Mouse (Mus musculus) left cerebral cortex, adult 18-20 months (tissue): ENCODE measurements around the gene Pparg. TPM values are rescaled to one million over a fixed set of nuclear protein-coding genes. Genes with fewer than 3 reads are reported as not detected.

Experiments
- DNase-seq, 2 experiments: peaks; one replicate each; pipeline ENCODE4 v3.0.0; 2021 to 2022; ENCODE audit warnings: low spot score in 2 of 2, mixed read lengths in 1 of 2
- total RNA-seq, 2 experiments: library from RNA; stranded (reverse); gene quantifications; 2 replicates each; pipeline ENCODE4 v1.2.3; 2021

Pparg gene
- total RNA-seq, 2 experiments from 2014 or later = 8.8 to 10.0 TPM

GRCm38 (mm10) chr6:115462743-115463337, 102.1 kb downstream of the Pparg start:
- DNase-seq = no peak

GRCm38 (mm10) chr6:115463338-115463737, 102.6 kb downstream of the Pparg start:
- no peak for DNase-seq

GRCm38 (mm10) chr6:115464661-115465060, 103.9 kb downstream of the Pparg start:
- no peak for DNase-seq

GRCm38 (mm10) chr6:115465463-115465862, 104.7 kb downstream of the Pparg start:
- no peak for DNase-seq

- no peak for DNase-seq
Observed at GRCm38 (mm10) chr6:115465876-115466275, 105.1 kb downstream of the Pparg start.

- DNase-seq = no peak
Observed at GRCm38 (mm10) chr6:115466601-115467000, 105.8 kb downstream of the Pparg start.

GRCm38 (mm10) chr6:115469666-115470581, 109.2 kb downstream of the Pparg start:
- no peak for DNase-seq

- no peak for DNase-seq
Observed at GRCm38 (mm10) chr6:115471956-115472355, 111.2 kb downstream of the Pparg start.

- no peak for DNase-seq
Observed at GRCm38 (mm10) chr6:115477081-115477695, 116.4 kb downstream of the Pparg start.

GRCm38 (mm10) chr6:115479963-115480321, 119.2 kb downstream of the Pparg start:
- DNase-seq = no peak

GRCm38 (mm10) chr6:115480322-115481017, 119.7 kb downstream of the Pparg start:
- peak; percentile 58 to 60 for DNase-seq

- no peak for DNase-seq
Observed at GRCm38 (mm10) chr6:115481018-115481354, 120.2 kb downstream of the Pparg start.

GRCm38 (mm10) chr6:115481603-115482002, 120.9 kb downstream of the Pparg start:
- no peak for DNase-seq

GRCm38 (mm10) chr6:115485635-115486034, 124.9 kb downstream of the Pparg start:
- DNase-seq = no peak

- no peak for DNase-seq
Observed at GRCm38 (mm10) chr6:115489831-115490230, 129.1 kb downstream of the Pparg start.

GRCm38 (mm10) chr6:115492952-115493613, 132.3 kb downstream of the Pparg start:
- peak; percentile 36 to 46 for DNase-seq

GRCm38 (mm10) chr6:115493824-115494223, 133.1 kb downstream of the Pparg start:
- no peak for DNase-seq

- no peak for DNase-seq
Observed at GRCm38 (mm10) chr6:115499540-115499939, 138.8 kb downstream of the Pparg start.

- DNase-seq = no peak
Observed at GRCm38 (mm10) chr6:115500234-115500633, 139.5 kb downstream of the Pparg start.

GRCm38 (mm10) chr6:115501131-115501530, 140.4 kb downstream of the Pparg start:
- DNase-seq = no peak

GRCm38 (mm10) chr6:115503038-115503437, 142.3 kb downstream of the Pparg start:
- DNase-seq = no peak
